Mouse (Mus musculus) embryonic facial prominence, embryonic 14.5 days (tissue): ENCODE results near the gene Etl4. TPM values are rescaled to one million over a fixed set of nuclear protein-coding genes. Genes with fewer than 3 reads are reported as not detected.

Experiments used
- ATAC-seq: fragments of 200-750 bp; cut with Nextera tagmentation; 2 replicates; pipeline ENCODE4 v1.8.0; 2017; ENCODE audit warnings: low read depth, moderate number of reproducible peaks, moderate TSS enrichment
- DNase-seq: peaks from one replicate; pipeline ENCODE4 v3.0.0-alpha.2; 2015; ENCODE audit warnings: low spot score
- H3K27ac ChIP-seq: fragments of 300-500 bp; sonication (generic); replicated peaks from 2 replicates; pipeline ENCODE4 v1.5.1; 2014; ENCODE audit warnings: low read depth, mild to moderate bottlenecking, low read length, moderate library complexity
- H3K27me3 ChIP-seq: fragments of 300-500 bp; sonication (generic); replicated peaks from 2 replicates; pipeline ENCODE4 v1.6.1; 2014; ENCODE audit warnings: low read length; ENCODE audit not compliant: control insufficient read depth, insufficient read depth
- H3K36me3 ChIP-seq: fragments of 300-500 bp; sonication (generic); 2 replicates; pipeline ENCODE4 v1.6.1; 2014; ENCODE audit warnings: low read length, mixed read lengths; ENCODE audit not compliant: control insufficient read depth, insufficient read depth
- H3K4me1 ChIP-seq: fragments of 300-500 bp; sonication (generic); 2 replicates; pipeline ENCODE4 v1.6.1; 2014; ENCODE audit warnings: antibody characterized with exemption, low read length; ENCODE audit not compliant: control insufficient read depth, insufficient read depth
- H3K4me2 ChIP-seq: fragments of 300-500 bp; sonication (generic); 2 replicates; pipeline ENCODE4 v1.6.1; 2014; ENCODE audit warnings: low read depth, mild to moderate bottlenecking, low read length, moderate library complexity, mixed read lengths
- H3K4me3 ChIP-seq: fragments of 300-500 bp; sonication (generic); 2 replicates; pipeline ENCODE4 v1.5.1; 2014; ENCODE audit warnings: low read depth, mild to moderate bottlenecking, low read length
- H3K9ac ChIP-seq: fragments of 300-500 bp; sonication (generic); 2 replicates; pipeline ENCODE4 v1.6.1; 2014; ENCODE audit warnings: low read depth, mild to moderate bottlenecking, low read length, moderate library complexity, mixed read lengths
- H3K9me3 ChIP-seq: fragments of 300-500 bp; sonication (generic); 2 replicates; pipeline ENCODE4 v1.6.1; 2016; ENCODE audit warnings: low read length; ENCODE audit not compliant: control insufficient read depth
- WGBS: fragments of 180-500 bp; shearing (Covaris S2); extraction: QIAGEN DNeasy Blood & Tissue Kit; methylation state at CpG from one replicate; pipeline ENCODE4 v1.1.7; 2014; 5-methylcytosine and 5-hydroxymethylcytosine counted together
- polyA plus RNA-seq: library from polyadenylated mRNA; unstranded; fragments of >200 nt; fragmentation: Nextera tagmentation; extraction: Ambion mirVana; gene quantifications from 2 replicates; pipeline ENCODE4 v1.2.1, GENCODE M21; 2014

The Etl4 gene
- polyA plus RNA-seq, 1 experiment from 2014 or later = 39.2 TPM

- Histone ChIP-seq H3K27me3 (no peaks in the 10 kb centered on the region), H3K27ac (no peak overlapping the region), H3K4me1 (peaks cover 5% of the 10 kb centered on the region), H3K9ac (no peak overlapping the region), H3K9me3 (no peaks in the 10 kb centered on the region), H3K4me3 (no peak overlapping the region), H3K36me3 (no peaks in the 10 kb centered on the region), H3K4me2 (no peak overlapping the region)
- 79% methylated on average over 4 of the region's 4 CpGs for WGBS
- DNase-seq (no peak), ATAC-seq (no peak)
These were observed 536.6 kb downstream of the Etl4 start for GRCm38 (mm10) chr2:20446180-20446579.

GRCm38 (mm10) chr2:20450945-20451344 lies 541.4 kb downstream of the Etl4 start:
- Histone ChIP-seq H3K4me3 (no peak overlapping the region), H3K27ac (0 out of 2 replicates have a peak overlapping the region, but pooled peaks have one; percentile 28), H3K27me3 (no peaks in the 10 kb centered on the region), H3K9ac (no peak overlapping the region), H3K4me2 (no peak overlapping the region), H3K9me3 (no peaks in the 10 kb centered on the region), H3K4me1 (peaks cover 3% of the 10 kb centered on the region; the same call in 1 of the 2 replicates), H3K36me3 (no peaks in the 10 kb centered on the region)
- 34% methylated on average over 3 of the region's 3 CpGs for WGBS
- DNase-seq = peak; percentile 24
- no peak for ATAC-seq

GRCm38 (mm10) chr2:20453506-20454206 lies 544.1 kb downstream of the Etl4 start:
- Histone ChIP-seq H3K4me2 (no peak overlapping the region), H3K4me1 (peaks cover 3% of the 10 kb centered on the region; the same call in 1 of the 2 replicates), H3K9ac (no peak overlapping the region), H3K4me3 (no peak overlapping the region), H3K27me3 (no peaks in the 10 kb centered on the region), H3K9me3 (no peaks in the 10 kb centered on the region), H3K36me3 (no peaks in the 10 kb centered on the region), H3K27ac (0 out of 2 replicates have a peak overlapping the region, but pooled peaks have one; percentile 33)
- 30% methylated on average over 3 of the region's 3 CpGs for WGBS
- peak; percentile 48 for DNase-seq
- ATAC-seq = no peak

- no peak for DNase-seq
These were observed 569.6 kb downstream of the Etl4 start for GRCm38 (mm10) chr2:20479199-20479598.

GRCm38 (mm10) chr2:20486137-20486788 lies 576.7 kb downstream of the Etl4 start:
- H3K4me3 ChIP-seq = no peak overlapping the region
- H3K4me1 ChIP-seq = no peaks in the 10 kb centered on the region
- H3K4me2 ChIP-seq = no peak overlapping the region
- no peaks in the 10 kb centered on the region for H3K9me3 ChIP-seq
- no peaks in the 10 kb centered on the region for H3K36me3 ChIP-seq
- 39% methylated on average over 2 of the region's 2 CpGs for WGBS
- H3K9ac ChIP-seq = no peak overlapping the region
- no peaks in the 10 kb centered on the region for H3K27me3 ChIP-seq
- H3K27ac ChIP-seq = no peak overlapping the region
- DNase-seq (no peak), ATAC-seq (no peak)

More at GRCm38 (mm10) chr2:20479199-20479598, 569.6 kb downstream of the Etl4 start:
- Histone ChIP-seq H3K27ac (no peak overlapping the region), H3K36me3 (no peaks in the 10 kb centered on the region), H3K27me3 (no peaks in the 10 kb centered on the region), H3K9ac (no peak overlapping the region), H3K4me2 (no peak overlapping the region), H3K4me3 (no peak overlapping the region), H3K9me3 (no peaks in the 10 kb centered on the region), H3K4me1 (no peaks in the 10 kb centered on the region)
- no peak for ATAC-seq
- 84% methylated on average over 2 of the region's 2 CpGs for WGBS

GRCm38 (mm10) chr2:20489090-20489489 lies 579.5 kb downstream of the Etl4 start:
- no peaks in the 10 kb centered on the region for H3K9me3 ChIP-seq
- no peak for DNase-seq
- H3K36me3 ChIP-seq = no peaks in the 10 kb centered on the region
- no peaks in the 10 kb centered on the region for H3K27me3 ChIP-seq
- WGBS = 90% methylated on average over 3 of the region's 3 CpGs
- H3K4me1 ChIP-seq = no peaks in the 10 kb centered on the region
- H3K27ac ChIP-seq = no peak overlapping the region
- ATAC-seq = no peak
- H3K4me3 ChIP-seq = no peak overlapping the region
- H3K4me2 ChIP-seq = no peak overlapping the region
- H3K9ac ChIP-seq = no peak overlapping the region

- H3K4me3 ChIP-seq = no peak overlapping the region
- 58% methylated on average over 2 of the region's 2 CpGs for WGBS
- H3K9ac ChIP-seq = no peak overlapping the region
- no peaks in the 10 kb centered on the region for H3K4me1 ChIP-seq
- H3K36me3 ChIP-seq = no peaks in the 10 kb centered on the region
- no peaks in the 10 kb centered on the region for H3K9me3 ChIP-seq
- H3K4me2 ChIP-seq = no peak overlapping the region
- no peak overlapping the region for H3K27ac ChIP-seq
- ATAC-seq (no peak), DNase-seq (no peak)
- no peaks in the 10 kb centered on the region for H3K27me3 ChIP-seq
These were observed 582.5 kb downstream of the Etl4 start for GRCm38 (mm10) chr2:20492125-20492524.

GRCm38 (mm10) chr2:20493806-20494205 lies 584.2 kb downstream of the Etl4 start:
- Histone ChIP-seq H3K27ac (no peak overlapping the region), H3K4me2 (no peak overlapping the region), H3K27me3 (no peaks in the 10 kb centered on the region), H3K4me3 (no peak overlapping the region), H3K36me3 (no peaks in the 10 kb centered on the region), H3K4me1 (no peaks in the 10 kb centered on the region), H3K9me3 (no peaks in the 10 kb centered on the region), H3K9ac (no peak overlapping the region)
- ATAC-seq = no peak
- no peak for DNase-seq
- 68% methylated on average over 2 of the region's 2 CpGs for WGBS
